Mouse (Mus musculus): Measurements from ENCODE around the gene Dmd. TPM values are rescaled to one million over a fixed set of nuclear protein-coding genes. Genes with fewer than 3 reads are reported as not detected.
"Not testable (repeated sequence)": the region's sequence is repeated elsewhere in the genome, so short reads cannot be mapped to it uniquely, and the experiment has no call there.

The Dmd gene
- polyA plus RNA-seq, 1 experiment, result 1.6 TPM

DNA sequence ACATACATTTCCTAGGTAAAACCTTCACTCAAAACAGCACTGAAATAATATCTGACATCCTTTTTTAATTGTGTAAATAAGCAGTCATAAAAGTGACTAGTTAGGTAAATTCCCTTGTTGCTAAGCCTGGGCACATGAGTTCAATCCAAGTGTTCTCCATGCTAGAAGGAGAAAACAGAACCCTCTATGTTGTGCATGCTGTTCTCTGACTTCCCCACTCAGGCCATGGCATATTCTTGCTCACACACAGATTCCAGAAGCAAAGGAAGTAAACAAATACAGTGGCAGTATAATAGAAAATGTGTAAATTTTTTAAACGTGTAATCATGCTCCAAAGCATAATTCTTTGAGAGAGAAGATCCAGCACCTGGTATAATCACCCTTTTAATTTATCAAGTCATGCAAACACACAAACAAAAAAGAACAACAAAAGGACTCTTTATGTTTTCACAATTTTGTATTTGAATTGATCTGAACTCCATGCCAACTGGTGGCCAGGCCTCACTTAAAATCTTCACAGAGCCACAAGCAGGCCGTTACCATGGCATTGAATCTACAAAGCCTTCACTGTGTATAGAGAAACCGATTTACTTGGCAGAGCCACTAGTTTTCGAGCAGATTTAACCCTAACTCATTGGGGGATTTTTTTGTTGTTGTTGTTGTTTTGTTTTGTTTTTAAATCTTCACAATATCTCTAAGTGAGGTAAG is 797.8 kb downstream of the Dmd start:
- WGBS, result 81% methylated on average over 4 of the region's 4 CpGs
- no peaks in the 10 kb centered on the region for H3K4me1 ChIP-seq (replicated peaks; ENCODE audit: control insufficient read depth, insufficient read depth, low read length)
- H3K27me3 ChIP-seq (ENCODE audit: control insufficient read depth, insufficient read depth, low read length), result no peaks in the 10 kb centered on the region
- no peak for DNase-seq
- H3K4me3 ChIP-seq (ENCODE audit: control insufficient read depth, insufficient read depth, low read length), result no peak overlapping the region
- TF ChIP-seq CTCF (IDR thresholded peaks at IDR 0.05; ENCODE audit: borderline replicate concordance, control insufficient read depth, extremely low read depth, insufficient read depth, low read length, poor library complexity) (no peak), POLR2A (IDR thresholded peaks at IDR 0.05; ENCODE audit: control insufficient read depth, extremely low read depth, insufficient read depth, low read length, poor library complexity) (no peak)
- H3K27ac ChIP-seq (ENCODE audit: control insufficient read depth, insufficient read depth, low read length), result no peak overlapping the region
- no peaks in the 10 kb centered on the region for H3K36me3 ChIP-seq (ENCODE audit: control insufficient read depth, insufficient read depth, low read length)

- TF ChIP-seq CTCF (IDR thresholded peaks at IDR 0.05; ENCODE audit: borderline replicate concordance, control insufficient read depth, extremely low read depth, insufficient read depth, low read length, poor library complexity) (no peak), POLR2A (IDR thresholded peaks at IDR 0.05; ENCODE audit: control insufficient read depth, extremely low read depth, insufficient read depth, low read length, poor library complexity) (no peak)
- Histone ChIP-seq H3K4me1 (replicated peaks; ENCODE audit: control insufficient read depth, insufficient read depth, low read length) (no peaks in the 10 kb centered on the region), H3K27ac (ENCODE audit: control insufficient read depth, insufficient read depth, low read length) (no peak overlapping the region), H3K4me3 (ENCODE audit: control insufficient read depth, insufficient read depth, low read length) (no peak overlapping the region), H3K36me3 (ENCODE audit: control insufficient read depth, insufficient read depth, low read length) (no peaks in the 10 kb centered on the region), H3K27me3 (ENCODE audit: control insufficient read depth, insufficient read depth, low read length) (no peaks in the 10 kb centered on the region)
- no peak for DNase-seq
Measured at GRCm38 (mm10) chrX:83787406-83787805, 838.7 kb downstream of the Dmd start.

DNA sequence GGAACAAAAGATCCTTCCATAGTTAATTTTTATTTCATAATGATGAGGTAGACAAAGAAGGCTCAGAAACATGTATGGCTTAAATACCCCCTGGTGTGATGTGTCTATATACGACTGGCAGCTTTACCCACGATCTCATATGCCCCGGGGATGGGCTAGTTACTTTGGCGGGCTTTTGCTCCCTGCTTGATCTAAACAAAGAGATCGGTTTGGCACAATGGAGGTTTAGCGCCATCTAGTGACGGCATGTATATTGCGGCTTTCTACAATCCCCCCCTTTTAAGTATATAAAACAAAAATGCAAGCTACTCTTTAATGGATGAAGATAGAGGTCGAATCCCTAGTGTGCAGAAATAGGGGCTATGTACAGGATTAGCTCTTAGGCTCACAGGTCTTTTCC is 918.8 kb downstream of the Dmd start:
- H3K36me3 ChIP-seq (ENCODE audit: control insufficient read depth, insufficient read depth, low read length); H3K27ac ChIP-seq (ENCODE audit: control insufficient read depth, insufficient read depth, low read length); H3K4me1 ChIP-seq (replicated peaks; ENCODE audit: control insufficient read depth, insufficient read depth, low read length); H3K4me3 ChIP-seq (ENCODE audit: control insufficient read depth, insufficient read depth, low read length); H3K27me3 ChIP-seq (ENCODE audit: control insufficient read depth, insufficient read depth, low read length); DNase-seq: not testable (repeated sequence)
- 19% methylated on average over 9 of the region's 9 CpGs for WGBS

GRCm38 (mm10) chrX:83875389-83875788 is 926.7 kb downstream of the Dmd start:
- not testable (repeated sequence) for H3K27me3 ChIP-seq (ENCODE audit: control insufficient read depth, insufficient read depth, low read length); H3K36me3 ChIP-seq (ENCODE audit: control insufficient read depth, insufficient read depth, low read length); H3K4me3 ChIP-seq (ENCODE audit: control insufficient read depth, insufficient read depth, low read length); DNase-seq; H3K27ac ChIP-seq (ENCODE audit: control insufficient read depth, insufficient read depth, low read length); H3K4me1 ChIP-seq (replicated peaks; ENCODE audit: control insufficient read depth, insufficient read depth, low read length)
- 93% methylated on average over 11 of the region's 11 CpGs for WGBS

- 74% methylated on average over 1 of the region's 1 CpGs for WGBS
- TF ChIP-seq CTCF (IDR thresholded peaks at IDR 0.05; ENCODE audit: borderline replicate concordance, control insufficient read depth, extremely low read depth, insufficient read depth, low read length, poor library complexity) (no peak), POLR2A (IDR thresholded peaks at IDR 0.05; ENCODE audit: control insufficient read depth, extremely low read depth, insufficient read depth, low read length, poor library complexity) (no peak)
- Histone ChIP-seq H3K27ac (ENCODE audit: control insufficient read depth, insufficient read depth, low read length) (no peak overlapping the region), H3K4me1 (replicated peaks; ENCODE audit: control insufficient read depth, insufficient read depth, low read length) (no peaks in the 10 kb centered on the region), H3K36me3 (ENCODE audit: control insufficient read depth, insufficient read depth, low read length) (no peaks in the 10 kb centered on the region), H3K27me3 (ENCODE audit: control insufficient read depth, insufficient read depth, low read length) (no peaks in the 10 kb centered on the region), H3K4me3 (ENCODE audit: control insufficient read depth, insufficient read depth, low read length) (no peak overlapping the region)
- DNase-seq, result no peak
Measured at GRCm38 (mm10) chrX:83975895-83976294, 1027.2 kb downstream of the Dmd start.

GRCm38 (mm10) chrX:84001294-84001693 is 1052.6 kb downstream of the Dmd start:
- DNase-seq, result no peak
- WGBS, result 41% methylated on average over 7 of the region's 7 CpGs
- TF ChIP-seq CTCF (IDR thresholded peaks at IDR 0.05; ENCODE audit: borderline replicate concordance, control insufficient read depth, extremely low read depth, insufficient read depth, low read length, poor library complexity) (no peak), POLR2A (IDR thresholded peaks at IDR 0.05; ENCODE audit: control insufficient read depth, extremely low read depth, insufficient read depth, low read length, poor library complexity) (no peak)
- no peak overlapping the region for H3K27ac ChIP-seq (ENCODE audit: control insufficient read depth, insufficient read depth, low read length)
- no peaks in the 10 kb centered on the region for H3K27me3 ChIP-seq (ENCODE audit: control insufficient read depth, insufficient read depth, low read length)
- H3K36me3 ChIP-seq (ENCODE audit: control insufficient read depth, insufficient read depth, low read length), result no peaks in the 10 kb centered on the region
- no peak overlapping the region for H3K4me3 ChIP-seq (ENCODE audit: control insufficient read depth, insufficient read depth, low read length)
- H3K4me1 ChIP-seq (replicated peaks; ENCODE audit: control insufficient read depth, insufficient read depth, low read length), result no peaks in the 10 kb centered on the region

- WGBS, result 92% methylated on average over 3 of the region's 3 CpGs
Measured at GRCm38 (mm10) chrX:84062431-84062830, 1113.8 kb downstream of the Dmd start.

More at GRCm38 (mm10) chrX:84062431-84062830, 1113.8 kb downstream of the Dmd start:
- not testable (repeated sequence) for H3K4me1 ChIP-seq (replicated peaks; ENCODE audit: control insufficient read depth, insufficient read depth, low read length); H3K4me3 ChIP-seq (ENCODE audit: control insufficient read depth, insufficient read depth, low read length); DNase-seq; H3K27ac ChIP-seq (ENCODE audit: control insufficient read depth, insufficient read depth, low read length); H3K36me3 ChIP-seq (ENCODE audit: control insufficient read depth, insufficient read depth, low read length); H3K27me3 ChIP-seq (ENCODE audit: control insufficient read depth, insufficient read depth, low read length)
